Comparison of ENCODE assay signal across 12 mouse cellular contexts in genomic region chr2:66028812-66029211, GRCm38 (mm10).
DNase-seq lines count a peak whose midpoint lies in the region; ATAC-seq and TF ChIP-seq lines count a peak whose summit lies in the region.
"Had no signal": no experiment of that assay in that cellular context is flagged by ENCODE, and none has a peak within 500 bp of the region (broad histone marks: within the 10 kb centered on the region; RNA-seq: fewer than 3 reads in every experiment).

No protein-coding gene starts in this region.

- no peaks in the 10 kb centered on the region for H3K4me1 ChIP-seq in embryonic facial prominence, embryonic 11.5 days (ENCODE audit: control insufficient read depth, insufficient read depth, low read length)
- peaks cover 46% of the 10 kb centered on the region for H3K4me1 ChIP-seq in hindbrain, embryonic 10.5 days (replicated peaks)
- peaks cover 28% of the 10 kb centered on the region for H3K4me1 ChIP-seq in midbrain, embryonic 13.5 days (replicated peaks)

- no peak for TF ChIP-seq CTCF in brain, embryonic 14.5 days (IDR thresholded peaks at IDR 0.05; ENCODE audit: borderline replicate concordance, extremely low read depth, insufficient read depth, insufficient read length)

- peak; percentile 93 for DNase-seq in brain, embryonic 14.5 days (ENCODE audit: low read depth)
- DNase-seq in embryonic facial prominence, embryonic 11.5 days (ENCODE audit: low spot score), result peak; percentile 31
- peak; percentile 59 for DNase-seq in hindbrain, embryonic 10.5 days (ENCODE audit: low spot score)
- DNase-seq in layer of hippocampus, postnatal 10 days (ENCODE audit: low spot score in 2 of 2), result no peak
- no peak for DNase-seq in urinary bladder, postnatal 4 days (ENCODE audit: low spot score in 2 of 2)
- DNase-seq in heart, adult 9 months (ENCODE audit: low spot score in 2 of 2), result no peak
- DNase-seq: cerebellum, postnatal 25 days; heart, adult 18-20 months; kidney, postnatal 4 days had no signal

- H3K27ac ChIP-seq in embryonic facial prominence, embryonic 11.5 days (replicated peaks; ENCODE audit: low read depth, low read length), result no peak overlapping the region
- H3K27ac ChIP-seq in hindbrain, embryonic 10.5 days, result no peak overlapping the region
- peak overlapping the region; percentile 53; the same call in 1 of the 2 replicates for H3K27ac ChIP-seq in midbrain, embryonic 13.5 days

- H3K9me3 ChIP-seq in embryonic facial prominence, embryonic 11.5 days (replicated peaks; ENCODE audit: control insufficient read depth, low read length), result no peaks in the 10 kb centered on the region
- H3K9me3 ChIP-seq in hindbrain, embryonic 10.5 days, result no peaks in the 10 kb centered on the region
- no peaks in the 10 kb centered on the region for H3K9me3 ChIP-seq in midbrain, embryonic 13.5 days

- no peaks in the 10 kb centered on the region for H3K27me3 ChIP-seq in embryonic facial prominence, embryonic 11.5 days (ENCODE audit: control insufficient read depth, insufficient read depth, low read length)
- H3K27me3 ChIP-seq in hindbrain, embryonic 10.5 days (ENCODE audit: insufficient read depth, poor library complexity, severe bottlenecking), result no peaks in the 10 kb centered on the region
- no peaks in the 10 kb centered on the region for H3K27me3 ChIP-seq in midbrain, embryonic 13.5 days

- no peak overlapping the region for H3K4me2 ChIP-seq in embryonic facial prominence, embryonic 11.5 days (ENCODE audit: low read depth, low read length)
- no peak overlapping the region for H3K4me2 ChIP-seq in midbrain, embryonic 13.5 days (replicated peaks)

- H3K4me3 ChIP-seq in embryonic facial prominence, embryonic 11.5 days (ENCODE audit: low read depth, low read length), result no peak overlapping the region
- H3K4me3 ChIP-seq in hindbrain, embryonic 10.5 days, result no peak overlapping the region
- H3K4me3 ChIP-seq in midbrain, embryonic 13.5 days (replicated peaks), result no peak overlapping the region

- H3K9ac ChIP-seq in embryonic facial prominence, embryonic 11.5 days (replicated peaks; ENCODE audit: low read length), result no peak overlapping the region
- H3K9ac ChIP-seq in midbrain, embryonic 13.5 days (replicated peaks), result no peak overlapping the region

- 17% methylated on average over 5 of the region's 5 CpGs for WGBS in embryonic facial prominence, embryonic 11.5 days
- WGBS in hindbrain, embryonic 10.5 days, result 15% methylated on average over 5 of the region's 5 CpGs
- 5% methylated on average over 5 of the region's 5 CpGs for WGBS in midbrain, embryonic 13.5 days

- ATAC-seq in embryonic facial prominence, embryonic 11.5 days (replicated peaks; ENCODE audit: insufficient number of reproducible peaks, low FRiP score, low TSS enrichment, low read depth), result peak; percentile 89
- peak; percentile 97 for ATAC-seq in midbrain, embryonic 13.5 days
- ATAC-seq in frontal cortex, adult (ENCODE audit: low TSS enrichment), result no peak
- ATAC-seq: lung, postnatal 0 days had no signal

- H3K36me3 ChIP-seq in embryonic facial prominence, embryonic 11.5 days (replicated peaks; ENCODE audit: control insufficient read depth, insufficient read depth, low read depth, low read length), result no peaks in the 10 kb centered on the region
- H3K36me3 ChIP-seq in hindbrain, embryonic 10.5 days, result peaks cover 19% of the 10 kb centered on the region
- H3K36me3 ChIP-seq in midbrain, embryonic 13.5 days, result peaks cover 15% of the 10 kb centered on the region; the same call in 1 of the 2 replicates

- no peak for TF ChIP-seq POLR2A in brain, embryonic 14.5 days (IDR thresholded peaks at IDR 0.05; ENCODE audit: borderline replicate concordance, extremely low read depth, insufficient read depth, insufficient read length, poor library complexity, severe bottlenecking)

Comparison
In these comparisons a context has a peak if more than half of its experiments do, and no peak if none do; other contexts are left out.
1. DNase-seq: peak in brain, embryonic 14.5 days (single experiment), embryonic facial prominence, embryonic 11.5 days (single experiment) and hindbrain, embryonic 10.5 days (single experiment); none in layer of hippocampus, postnatal 10 days (0 of 2), urinary bladder, postnatal 4 days (0 of 2) and heart, adult 9 months (0 of 2).